Mouse (Mus musculus): Measurements from ENCODE around the gene Camta2. TPM values are rescaled to one million over a fixed set of nuclear protein-coding genes. Genes with fewer than 3 reads are reported as not detected.
A peak's percentile ranks its signal among the peaks of the same experiment; 100 is the strongest.

Gene Camta2
- 100 to 1,000 TPM; 232 to 256 TPM for total RNA-seq (2021)

DNA sequence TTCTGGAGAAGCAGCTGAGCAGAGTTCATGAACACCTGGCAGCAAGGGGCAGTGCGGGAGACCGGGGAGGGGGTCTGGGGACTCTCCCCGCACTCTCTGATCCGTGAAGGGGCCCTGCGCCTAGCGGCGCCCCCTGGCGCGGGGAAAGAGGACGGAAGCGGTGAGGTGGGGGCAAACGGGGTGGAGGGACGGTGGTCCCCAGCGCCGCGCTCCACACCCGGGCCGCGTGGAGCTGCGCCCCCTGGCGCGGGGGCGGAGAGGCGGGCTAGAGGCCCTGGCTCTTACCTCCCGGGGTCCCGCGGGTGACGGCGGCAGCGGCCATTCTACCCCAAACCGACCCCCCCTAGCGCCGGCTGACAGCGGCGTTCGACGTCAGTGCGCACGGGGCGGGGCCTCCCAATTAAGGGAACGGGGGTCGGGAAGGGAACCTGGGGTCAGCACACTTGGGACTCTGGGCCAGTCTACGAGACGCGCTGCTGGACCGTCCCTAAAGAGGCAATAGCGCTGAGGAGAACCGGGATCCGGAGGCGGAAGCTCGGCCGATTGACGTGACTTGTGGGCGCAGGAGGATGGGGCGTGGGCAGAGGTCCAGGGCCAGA, at the start of gene Camta2:
Gene Camta2, minus strand, starts transcription at position 505 of the 599 bp plus-strand sequence.
- intact Hi-C loops (cut with DNase I), result loop anchor here (1.0 to 5.0 kb wide), 3 partner anchors 13 to 70 kb away; partner anchors contain the start of genes Inca1, Kif1c and Spag7
- peak; percentile 87 for DNase-seq (ENCODE audit: low spot score in 2 of 2)

DNA sequence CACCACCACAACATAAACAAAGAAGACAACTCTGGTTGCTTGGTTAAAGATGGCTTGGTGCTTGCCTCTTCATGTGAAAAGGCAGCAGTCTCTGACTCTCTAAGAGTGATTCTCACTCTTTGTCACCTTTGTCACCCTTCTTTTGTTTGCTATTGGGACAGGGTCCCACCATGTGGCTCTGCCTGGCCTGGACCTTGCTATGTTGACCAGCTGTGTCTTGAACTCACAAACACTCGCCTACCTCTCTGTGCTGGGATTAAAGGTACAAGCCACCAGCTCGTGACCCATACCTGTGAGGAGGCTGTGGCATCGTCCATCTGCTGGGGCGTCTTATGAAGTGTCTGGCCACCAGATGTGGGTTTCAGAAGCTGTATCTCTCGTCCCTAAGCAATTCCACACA, 45.4 kb upstream of the Camta2 start:
- DNase-seq (ENCODE audit: low spot score in 2 of 2), result no peak
- intact Hi-C loops (cut with DNase I), result no loop called here

DNA sequence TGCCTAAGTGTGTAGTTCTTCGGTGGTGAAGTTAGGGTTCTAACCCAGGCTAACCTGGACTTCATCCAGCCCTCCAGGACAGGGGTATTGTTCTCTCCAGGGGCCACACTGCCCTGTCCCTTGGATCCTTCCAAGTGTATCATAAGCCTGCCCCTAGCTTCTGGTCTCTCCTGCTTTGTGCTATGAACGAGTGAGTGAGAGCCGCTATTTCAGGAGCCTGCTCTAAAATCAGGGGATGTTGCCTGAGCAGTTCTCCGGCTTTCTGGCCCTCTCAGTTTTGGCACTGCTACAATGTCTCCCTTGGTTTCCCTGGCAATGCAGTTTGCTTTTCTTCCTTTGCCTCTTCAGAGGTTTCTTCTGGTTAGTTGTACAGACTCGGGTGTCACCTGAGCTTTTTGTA, 43.3 kb upstream of the Camta2 start:
- intact Hi-C loops (cut with DNase I), result no loop called here

DNA sequence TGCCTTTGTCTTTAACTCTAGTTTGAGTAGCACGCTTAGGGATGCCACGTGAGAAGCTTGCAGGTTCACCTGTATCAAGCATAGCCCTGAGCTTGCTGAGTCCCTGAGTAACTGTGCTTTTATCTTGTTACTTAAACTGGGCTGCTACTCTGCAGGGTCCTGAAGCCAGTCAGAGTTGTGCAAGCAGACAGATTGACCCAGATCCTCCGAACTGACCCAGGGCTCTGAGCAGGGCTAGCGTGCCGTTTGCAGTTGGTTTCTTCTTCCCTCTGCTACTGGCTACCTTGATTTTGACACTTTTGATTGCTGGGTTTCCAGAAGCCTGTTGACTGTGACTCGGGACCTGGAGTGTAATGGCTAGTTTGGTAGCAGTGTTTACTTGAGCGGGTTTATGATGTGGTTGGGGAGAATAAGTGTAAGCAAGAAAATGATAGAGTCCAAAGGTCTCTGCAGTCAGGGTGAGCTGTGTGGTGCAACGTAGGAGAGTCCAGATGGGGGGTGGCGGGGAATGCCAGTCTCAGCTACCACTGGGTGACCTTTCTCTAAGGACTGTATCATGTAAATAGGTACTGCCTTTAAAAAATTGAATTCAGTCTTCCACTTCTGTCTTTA, 42.6 kb upstream of the Camta2 start:
- DNase-seq (ENCODE audit: low spot score in 2 of 2), result no peak
- intact Hi-C loops (cut with DNase I), result no loop called here

More for the DNA sequence above, 43.3 kb upstream of the Camta2 start:
- DNase-seq (ENCODE audit: low spot score in 2 of 2), result peak; percentile 25 to 44

DNA sequence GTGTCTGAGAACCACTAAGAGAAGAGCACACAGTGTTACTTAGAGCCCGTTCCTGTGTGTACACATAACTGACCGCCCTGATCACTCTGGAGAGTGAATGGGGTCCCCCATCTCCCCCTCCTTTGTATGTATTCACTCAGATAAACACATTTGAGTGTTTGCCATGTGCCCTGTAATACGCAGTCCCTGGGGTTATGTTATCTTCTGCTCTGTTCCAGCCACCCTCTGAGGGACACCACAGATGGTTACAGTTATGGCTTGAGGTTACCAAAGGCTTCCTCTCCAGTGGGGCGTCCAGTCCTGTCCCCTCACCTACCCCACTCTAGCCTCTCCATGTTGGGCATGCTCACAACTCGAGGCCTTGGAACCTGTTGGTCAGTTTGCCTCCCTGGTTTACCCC, 39.5 kb upstream of the Camta2 start:
- no peak for DNase-seq (ENCODE audit: low spot score in 2 of 2)
- intact Hi-C loops (cut with DNase I), result no loop called here

DNA sequence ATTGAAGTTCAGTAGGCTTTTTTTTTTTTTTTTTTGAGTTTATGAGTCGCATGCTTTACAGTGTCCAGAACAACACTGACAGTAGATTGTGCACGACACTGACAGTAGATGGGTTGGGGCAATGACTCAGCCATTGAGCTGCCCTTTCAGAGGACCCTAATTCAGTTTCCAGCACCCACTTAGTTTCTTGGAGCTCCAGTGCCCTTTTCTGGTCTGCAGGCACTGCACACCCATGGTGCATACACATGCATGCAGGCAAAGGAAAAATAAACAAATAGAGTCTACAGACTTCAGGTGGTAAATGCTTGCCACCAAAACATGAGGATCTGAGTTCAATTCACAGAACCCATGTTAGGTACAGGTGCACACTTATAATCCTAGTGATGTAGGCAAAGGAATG, 38.7 kb upstream of the Camta2 start:
- no peak for DNase-seq (ENCODE audit: low spot score in 2 of 2)
- intact Hi-C loops (cut with DNase I), result no loop called here

DNA sequence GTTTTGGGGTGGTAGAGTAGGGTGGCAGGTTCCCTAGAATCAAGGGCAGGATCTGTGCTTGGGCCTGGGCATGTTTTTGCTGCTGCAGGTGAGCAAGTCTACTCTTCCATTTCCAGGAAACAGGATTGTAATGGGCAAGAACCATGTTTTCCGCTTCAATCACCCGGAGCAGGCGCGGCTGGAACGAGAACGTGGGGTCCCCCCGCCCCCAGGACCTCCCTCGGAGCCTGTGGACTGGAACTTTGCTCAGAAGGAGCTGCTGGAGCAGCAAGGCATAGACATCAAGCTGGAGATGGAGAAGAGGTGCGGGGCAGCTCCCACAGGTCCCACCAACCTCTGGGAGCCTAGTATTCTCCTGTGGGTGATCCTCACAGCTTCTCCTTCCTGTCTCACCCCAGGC, 36.8 kb upstream of the Camta2 start:
- intact Hi-C loops (cut with DNase I), result no loop called here
- DNase-seq (ENCODE audit: low spot score in 2 of 2), result no peak

DNA sequence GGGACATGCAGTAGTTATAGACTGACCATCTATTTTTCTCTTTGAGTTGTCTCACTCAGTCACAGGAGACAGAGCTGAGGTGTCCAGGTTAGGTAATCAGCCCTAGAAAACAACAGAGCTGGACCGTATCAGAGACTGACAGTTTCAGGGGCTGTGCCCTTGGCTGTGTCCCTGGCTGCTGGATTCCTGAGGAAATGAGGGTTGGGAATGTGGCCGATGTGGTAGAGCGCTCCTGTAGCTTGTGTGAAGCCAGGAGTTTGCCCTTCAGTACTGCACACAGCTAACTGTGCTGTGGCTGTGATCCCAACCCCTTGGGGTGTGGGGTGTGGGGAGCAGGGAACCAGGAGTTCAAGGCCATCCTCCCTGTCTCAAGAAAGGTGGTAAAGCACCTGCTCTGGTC, 33.2 kb upstream of the Camta2 start:
- intact Hi-C loops (cut with DNase I), result no loop called here

DNA sequence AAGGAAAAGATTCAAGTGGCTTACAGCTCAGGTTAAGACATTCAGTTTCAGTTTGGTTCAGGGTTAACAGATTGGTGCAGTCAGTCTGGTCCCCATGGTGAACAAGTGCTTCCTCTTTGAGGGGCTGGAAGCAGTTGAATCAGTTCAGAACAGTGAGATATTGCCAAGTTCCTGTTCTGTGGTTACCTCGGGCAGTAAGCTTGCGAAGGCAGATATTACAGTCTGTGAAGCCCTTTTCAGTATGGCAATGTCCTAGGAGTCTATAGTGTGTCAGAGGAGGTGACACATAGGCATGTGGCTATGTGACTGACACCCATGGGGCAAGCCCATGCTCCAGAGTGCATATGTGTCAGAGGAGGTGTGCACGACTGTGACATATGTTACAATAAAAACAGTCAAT, 32.7 kb upstream of the Camta2 start:
- no peak for DNase-seq (ENCODE audit: low spot score in 2 of 2)
- intact Hi-C loops (cut with DNase I), result no loop called here

More for the DNA sequence above, 33.2 kb upstream of the Camta2 start:
- DNase-seq (ENCODE audit: low spot score in 2 of 2), result no peak

DNA sequence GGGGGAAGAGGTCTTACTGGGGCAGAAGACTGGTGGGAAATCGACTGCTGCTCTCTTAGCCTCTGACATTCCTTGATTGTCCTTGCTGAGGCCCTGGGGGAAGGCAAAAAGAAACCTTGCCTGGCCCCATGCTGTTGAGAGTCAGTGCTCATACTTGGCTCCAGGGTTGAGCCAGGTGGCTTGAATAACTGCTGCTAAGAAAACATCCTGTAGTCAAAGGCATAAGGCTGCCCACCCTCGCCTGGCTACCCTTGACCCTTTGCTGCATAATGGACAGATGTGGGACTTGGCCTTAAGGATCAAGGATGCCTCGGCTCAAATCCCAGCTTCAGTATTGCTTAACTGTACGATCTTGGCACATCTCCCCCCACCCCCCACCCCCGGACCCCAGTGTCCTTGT, 30.6 kb upstream of the Camta2 start:
- intact Hi-C loops (cut with DNase I), result no loop called here
- no peak for DNase-seq (ENCODE audit: low spot score in 2 of 2)

DNA sequence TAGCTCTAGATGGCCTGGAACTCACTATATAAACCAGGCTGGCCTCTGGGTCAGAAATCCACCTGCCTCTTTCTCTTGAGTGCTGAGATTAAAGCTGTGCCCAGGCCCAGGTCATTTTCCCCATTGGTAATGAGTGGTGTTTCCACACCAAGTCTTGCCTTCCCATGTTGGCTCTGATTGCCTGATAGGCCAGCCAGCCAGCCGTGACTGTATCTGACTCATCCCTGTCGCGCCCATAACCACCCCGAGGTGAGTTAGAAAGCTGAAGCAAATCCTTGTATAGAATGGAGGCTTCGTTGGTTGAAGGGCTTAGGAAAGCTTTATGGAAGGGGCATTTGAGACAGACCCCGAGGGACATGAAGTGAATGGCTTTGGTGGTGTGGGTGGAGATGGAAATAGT, 27.9 kb upstream of the Camta2 start:
- DNase-seq (ENCODE audit: low spot score in 2 of 2), result no peak
- intact Hi-C loops (cut with DNase I), result no loop called here

DNA sequence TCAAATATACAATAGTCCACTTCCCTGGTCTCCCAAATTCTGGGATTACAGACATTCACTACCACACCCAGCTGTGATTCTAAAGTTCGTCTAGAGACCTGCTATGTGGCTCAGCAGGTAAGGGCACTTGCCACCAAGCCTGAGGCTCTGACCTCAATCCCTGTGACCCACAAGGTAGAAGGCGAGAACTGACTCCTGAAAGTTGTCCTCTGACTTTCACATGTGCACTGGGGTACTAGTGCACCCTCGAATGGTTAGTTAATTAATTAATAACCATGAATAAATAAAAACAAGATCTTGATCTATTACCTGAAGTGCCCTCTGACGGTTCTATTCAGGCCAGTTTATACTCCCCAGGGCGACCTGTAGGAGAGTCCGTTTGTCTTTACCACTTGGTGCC, 25.3 kb upstream of the Camta2 start:
- intact Hi-C loops (cut with DNase I), result no loop called here
- DNase-seq (ENCODE audit: low spot score in 2 of 2), result no peak

DNA sequence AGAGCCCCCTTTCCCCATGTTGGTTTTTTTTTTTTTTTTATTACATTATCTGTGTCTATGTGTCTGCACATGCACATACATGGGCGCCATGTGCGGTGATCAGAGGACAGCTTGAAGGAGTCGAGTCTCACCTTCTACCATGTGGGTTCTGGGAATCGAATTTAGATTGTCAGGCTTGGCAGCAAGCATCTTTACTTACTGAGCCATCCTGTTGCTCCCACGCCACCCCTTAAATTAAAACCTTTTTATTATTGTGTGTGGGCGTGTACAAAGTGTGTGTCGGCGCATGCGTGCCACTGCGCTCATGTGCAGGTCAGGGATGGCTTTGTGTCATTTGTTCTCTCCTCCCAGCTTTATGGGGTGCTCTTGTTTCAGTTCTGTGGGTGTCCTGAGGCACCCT, 23.1 kb upstream of the Camta2 start:
- intact Hi-C loops (cut with DNase I), result no loop called here
- no peak for DNase-seq (ENCODE audit: low spot score in 2 of 2)

DNA sequence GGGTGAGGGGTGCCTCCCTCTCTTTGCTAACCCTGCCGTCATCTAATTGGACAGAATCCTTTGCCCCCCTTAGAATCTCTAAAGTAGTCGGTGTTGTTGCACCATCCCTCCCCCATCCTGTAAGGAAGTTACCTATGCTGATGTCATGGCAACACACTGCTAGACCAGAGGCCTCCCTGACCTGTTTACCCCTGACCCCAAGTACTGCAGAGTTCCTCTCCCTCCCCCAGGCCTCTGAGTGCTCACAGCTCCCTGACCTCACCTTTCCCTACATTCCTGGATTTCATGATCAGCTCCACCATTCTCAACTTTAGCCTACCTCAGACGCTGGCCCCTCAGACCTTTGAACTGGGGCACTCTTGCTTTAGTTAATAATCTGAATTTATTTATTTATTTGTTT, 18.2 kb upstream of the Camta2 start:
- intact Hi-C loops (cut with DNase I), result no loop called here
- no peak for DNase-seq (ENCODE audit: low spot score in 2 of 2)

DNA sequence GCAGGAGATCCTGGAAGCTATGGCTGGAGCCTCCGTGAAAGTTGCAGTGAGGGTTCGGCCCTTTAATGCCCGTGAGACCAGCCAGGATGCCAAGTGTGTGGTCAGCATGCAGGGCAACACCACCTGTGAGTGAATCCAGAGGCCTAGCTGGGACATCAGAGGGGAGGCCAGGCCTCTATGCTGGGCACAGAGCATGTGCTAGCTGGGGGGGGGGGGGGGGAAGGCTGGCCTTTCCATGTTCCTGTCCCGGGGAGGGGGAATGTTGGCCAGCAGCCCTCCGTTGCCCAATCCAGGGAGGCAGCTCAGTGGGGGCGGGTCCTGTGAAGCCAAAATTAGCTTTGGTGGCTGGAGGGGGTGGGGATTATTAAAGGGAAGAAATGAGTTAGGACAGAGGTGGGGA, 14.9 kb upstream of the Camta2 start:
- no peak for DNase-seq (ENCODE audit: low spot score in 2 of 2)
- intact Hi-C loops (cut with DNase I), result loop anchor here (5.0 kb wide), 1 partner anchor 55 kb away; no protein-coding TSS in a partner anchor

DNA sequence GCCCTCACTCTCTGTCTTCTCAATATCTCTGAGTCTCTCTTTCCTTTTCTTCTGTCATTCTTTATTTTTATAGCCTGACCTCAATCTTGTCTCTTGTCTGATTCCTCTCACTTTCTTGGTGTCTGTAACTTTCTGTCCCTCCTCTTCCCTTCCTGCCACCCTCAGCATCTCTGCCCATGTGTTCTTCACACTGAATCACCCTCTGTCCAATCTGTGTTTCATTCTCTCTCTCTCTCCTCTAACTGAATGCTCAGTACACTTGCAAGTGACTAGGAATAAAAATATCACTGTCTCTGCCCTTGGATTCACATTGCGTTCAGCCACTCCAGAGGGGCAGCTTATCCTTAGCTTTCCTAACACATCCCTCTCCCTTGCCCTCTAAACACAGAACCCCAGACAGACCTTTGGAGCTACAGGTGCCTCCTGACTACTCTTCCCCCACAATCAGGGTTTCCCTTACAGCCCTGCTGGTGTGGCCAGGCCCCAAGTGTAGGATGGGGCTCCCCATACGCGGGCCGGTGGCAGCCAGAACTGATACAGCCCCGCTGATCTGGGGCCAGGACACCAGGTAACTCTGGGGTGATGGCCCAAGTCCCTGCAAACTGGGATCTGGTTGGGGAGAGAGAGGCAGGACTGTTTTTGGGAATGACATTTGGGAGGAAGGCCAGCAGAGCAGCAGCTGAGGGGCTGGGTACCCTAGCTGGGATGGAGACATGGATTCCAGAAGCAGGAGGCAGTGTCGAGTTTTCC, 14.3 kb upstream of the Camta2 start:
- intact Hi-C loops (cut with DNase I), result loop anchor here (2.0 to 5.0 kb wide), 2 partner anchors 15 to 55 kb away; no protein-coding TSS in a partner anchor
- no peak for DNase-seq (ENCODE audit: low spot score in 2 of 2)

DNA sequence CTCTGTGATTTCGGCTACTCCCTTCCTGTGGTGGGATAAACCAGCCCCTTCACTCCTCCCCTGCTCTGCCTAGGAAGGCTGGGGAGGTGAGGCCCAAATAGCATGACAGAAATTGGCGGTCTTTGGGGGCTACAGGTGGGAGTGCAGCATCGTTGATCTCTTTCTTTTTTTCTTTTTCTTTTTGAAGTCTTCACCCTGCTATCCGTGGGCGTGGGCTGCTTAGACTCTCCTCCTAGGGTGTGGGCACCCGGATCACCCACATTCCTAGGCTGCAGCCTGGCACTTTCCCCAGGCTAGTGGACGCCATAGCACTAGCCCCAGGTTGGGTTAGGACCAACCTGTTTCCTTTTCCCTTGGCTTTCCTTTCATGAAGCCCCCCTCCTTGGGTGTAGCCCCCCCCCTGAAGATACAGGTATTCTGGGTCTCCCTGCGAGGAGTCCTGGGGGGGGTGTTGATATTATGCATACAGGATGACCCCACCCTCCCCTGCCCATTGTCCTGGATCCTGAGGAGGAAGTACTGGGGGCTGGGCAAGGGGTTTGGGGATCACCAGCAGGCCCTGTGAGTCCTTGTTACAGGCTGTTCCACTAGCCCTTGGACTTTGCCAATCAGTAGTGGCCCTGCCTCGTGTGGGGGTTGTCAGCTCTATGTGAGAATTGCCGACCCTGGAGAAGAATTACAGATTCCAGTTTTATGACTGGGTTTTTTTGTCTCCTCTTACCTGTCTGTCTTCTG, 13.5 kb upstream of the Camta2 start:
- DNase-seq (ENCODE audit: low spot score in 2 of 2), result no peak
- intact Hi-C loops (cut with DNase I), result loop anchor here (2.0 to 5.0 kb wide), 2 partner anchors 15 to 56 kb away; no protein-coding TSS in a partner anchor

DNA sequence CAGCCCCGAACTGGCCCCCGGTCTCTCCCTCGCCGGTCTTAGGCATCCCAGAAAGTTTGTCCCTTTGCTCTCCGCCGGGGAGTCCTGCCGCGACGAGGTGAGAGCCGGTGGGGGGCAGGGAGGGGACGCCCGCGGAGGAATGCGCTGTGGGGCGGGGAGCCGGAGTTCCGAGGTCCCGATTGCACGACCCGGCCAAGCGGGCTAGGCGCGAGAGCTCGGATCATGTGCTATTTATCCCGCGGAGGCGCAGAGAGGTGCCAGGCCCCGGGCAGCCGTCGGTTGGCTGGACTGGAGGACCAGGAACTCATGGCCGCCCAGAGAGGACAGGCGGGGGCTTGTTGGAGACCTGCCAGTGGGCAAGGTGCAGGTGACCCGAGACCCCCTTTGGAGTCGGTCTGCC, 12.7 kb upstream of the Camta2 start:
- intact Hi-C loops (cut with DNase I), result loop anchor here (2.0 to 5.0 kb wide), 2 partner anchors 14 to 57 kb away; no protein-coding TSS in a partner anchor
- peak; percentile 64 to 68 for DNase-seq (ENCODE audit: low spot score in 2 of 2)

DNA sequence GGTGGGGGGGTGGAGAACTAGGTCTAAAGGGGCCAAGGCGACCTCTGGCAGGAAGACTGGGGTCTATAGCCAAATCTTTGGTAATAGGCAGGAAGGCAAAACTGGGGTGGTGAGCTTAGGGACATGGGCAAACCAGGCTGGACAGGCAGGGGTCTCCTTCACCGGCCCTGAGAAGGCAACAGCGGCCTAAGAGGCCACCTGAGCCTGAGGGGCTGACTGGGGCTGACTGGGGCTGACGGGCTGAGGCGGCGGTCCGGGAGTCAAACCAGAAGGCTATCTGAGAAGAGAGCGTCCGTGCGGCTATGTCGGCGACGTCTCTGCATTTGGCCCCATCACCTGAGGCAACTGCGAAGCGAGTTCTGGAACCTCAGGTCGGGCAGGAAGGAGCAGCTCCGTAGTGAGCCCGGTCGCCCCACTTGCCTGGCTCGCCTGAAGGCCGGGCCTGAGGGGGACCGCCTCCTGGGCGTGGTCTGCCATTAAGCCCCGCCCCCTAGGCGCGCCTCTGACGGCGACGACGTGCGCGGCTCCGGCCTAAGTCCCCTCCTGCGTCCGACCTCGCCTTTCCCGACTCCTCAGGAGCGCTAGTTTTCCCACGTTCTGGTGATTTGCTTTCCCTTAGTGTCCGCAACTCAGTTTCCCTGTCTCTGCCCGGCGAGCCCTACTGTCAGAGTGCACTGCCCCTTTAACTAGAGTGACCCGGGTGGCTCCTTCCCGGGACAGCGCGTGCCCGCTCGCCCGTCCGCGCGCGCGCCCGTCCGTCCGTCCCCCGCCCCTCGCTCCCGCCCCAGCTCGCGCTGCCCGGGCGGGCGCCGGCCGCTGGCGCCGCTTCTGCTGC, 12.0 kb upstream of the Camta2 start, which contains the start of the genes Inca1 and Kif1c:
Gene Inca1, minus strand, starts transcription at position 434 of the 835 bp plus-strand sequence.
Gene Kif1c, plus strand, starts transcription at position 827 of the 835 bp plus-strand sequence.
- intact Hi-C loops (cut with DNase I), result loop anchor here (2.0 to 5.0 kb wide), 2 partner anchors 13 to 57 kb away; no protein-coding TSS in a partner anchor
- peak; percentile 94 to 96 for DNase-seq (ENCODE audit: low spot score in 2 of 2)
